17 mouse cellular contexts compared by ENCODE assay signal in genomic region chr15:82087266-82087665, GRCm38 (mm10). TPM values are rescaled to one million over a fixed set of nuclear protein-coding genes. Genes with fewer than 3 reads are reported as not detected.
DNase-seq lines count a peak whose midpoint lies in the region; ATAC-seq and TF ChIP-seq lines count a peak whose summit lies in the region.
"Had no signal": no experiment of that assay in that cellular context is flagged by ENCODE, and none has a peak within 500 bp of the region (broad histone marks: within the 10 kb centered on the region; RNA-seq: fewer than 3 reads in every experiment).

No protein-coding gene starts in this region.

- no peak overlapping the region for H3K27ac ChIP-seq in layer of hippocampus, adult 2 months
- H3K27ac ChIP-seq in ES-E14 (ENCODE audit: insufficient read depth, low read depth, low read length, poor library complexity, severe bottlenecking): no peak overlapping the region
- H3K27ac ChIP-seq in intestine, postnatal 0 days (ENCODE audit: low read depth, low read length): no peak overlapping the region
- H3K27ac ChIP-seq: lung, embryonic 15.5 days; stomach, embryonic 15.5 days had no signal

- H3K4me3 ChIP-seq in layer of hippocampus, adult 2 months: no peak overlapping the region
- H3K4me3 ChIP-seq in ES-E14 (ENCODE audit: insufficient read depth in 1 of 2, low read depth in 1 of 2, low read length in 2 of 2, poor library complexity in 1 of 2, severe bottlenecking in 1 of 2): no peak overlapping the region
- no peak overlapping the region for H3K4me3 ChIP-seq in lung, adult 2 months (replicated peaks; ENCODE audit: extremely low read depth, low read depth, low read length)
- no peak overlapping the region for H3K4me3 ChIP-seq in intestine, postnatal 0 days (ENCODE audit: low read depth, low read length)
- H3K4me3 ChIP-seq: lung, embryonic 15.5 days; stomach, embryonic 15.5 days had no signal

- peaks cover 23% of the 10 kb centered on the region; the same call in 1 of the 2 replicates for H3K27me3 ChIP-seq in intestine, postnatal 0 days (replicated peaks; ENCODE audit: control insufficient read depth, insufficient read depth, low read length)
- H3K27me3 ChIP-seq: stomach, embryonic 15.5 days had no signal

- peak; percentile 26 for TF ChIP-seq CTCF in layer of hippocampus, adult 2 months (conservative IDR thresholded peaks at IDR 0.05)
- TF ChIP-seq CTCF in lung, adult 2 months (IDR thresholded peaks at IDR 0.05; ENCODE audit: insufficient read depth, low read length): no peak
- TF ChIP-seq CTCF in intestine, postnatal 0 days (IDR thresholded peaks at IDR 0.05; ENCODE audit: low read depth): no peak

- H3K36me3 ChIP-seq in ES-E14 (ENCODE audit: control insufficient read depth, insufficient read depth, low read length, poor library complexity, severe bottlenecking): no peaks in the 10 kb centered on the region
- H3K36me3 ChIP-seq in intestine, postnatal 0 days (ENCODE audit: control insufficient read depth, insufficient read depth): no peaks in the 10 kb centered on the region
- H3K36me3 ChIP-seq: lung, embryonic 15.5 days; stomach, embryonic 15.5 days had no signal

- no peak overlapping the region for H3K4me2 ChIP-seq in intestine, postnatal 0 days (replicated peaks; ENCODE audit: low read depth)
- H3K4me2 ChIP-seq: lung, embryonic 15.5 days; stomach, embryonic 15.5 days had no signal

- no peaks in the 10 kb centered on the region; a peak in 1 of 4 replicates for H3K4me1 ChIP-seq in ES-E14 (ENCODE audit: control insufficient read depth in 2 of 2, insufficient read depth in 2 of 2, low read length in 2 of 2, poor library complexity in 1 of 2)
- no peaks in the 10 kb centered on the region for H3K4me1 ChIP-seq in lung, adult 2 months (ENCODE audit: control insufficient read depth, insufficient read depth, low read length)
- no peaks in the 10 kb centered on the region for H3K4me1 ChIP-seq in intestine, postnatal 0 days (replicated peaks; ENCODE audit: control insufficient read depth, insufficient read depth, low read length)
- H3K4me1 ChIP-seq: lung, embryonic 15.5 days; stomach, embryonic 15.5 days had no signal

- TF ChIP-seq POLR2A in lung, adult 2 months (IDR thresholded peaks at IDR 0.05; ENCODE audit: borderline replicate concordance, extremely low read depth, low read depth, low read length): no peak

- no peak overlapping the region for H3K9ac ChIP-seq in ES-E14 (ENCODE audit: insufficient read depth, low read depth, low read length, poor library complexity, severe bottlenecking)
- no peak overlapping the region for H3K9ac ChIP-seq in intestine, postnatal 0 days (ENCODE audit: low read depth, low read length)
- H3K9ac ChIP-seq: lung, embryonic 15.5 days; stomach, embryonic 15.5 days had no signal

- no peak for DNase-seq in layer of hippocampus, adult 2 months (ENCODE audit: low spot score in 2 of 2)
- DNase-seq in layer of hippocampus, adult 9-11 months: no peak
- DNase-seq in ES-E14 (ENCODE audit: low read depth, low spot score): peak; percentile 27
- peak; percentile 33 for DNase-seq in mesoderm, embryonic 11.5 days (ENCODE audit: low read depth, low spot score)
- no peak for DNase-seq in heart, adult 9 months (ENCODE audit: low spot score in 2 of 2)
- DNase-seq in lung, adult 2 months: no peak
- DNase-seq: adrenal gland, adult 8-10 months; cerebellum, adult 18-20 months; gastrocnemius, postnatal 10 days; kidney, adult 8-10 months had no signal

- 11% methylated on average over 10 of the region's 10 CpGs for WGBS in lung, adult 2 months
- 11% methylated on average over 9 of the region's 10 CpGs for WGBS in intestine, postnatal 0 days

- ATAC-seq in common myeloid progenitor, adult 5-6 weeks (replicated peaks; ENCODE audit: low read depth, poor library complexity, severe bottlenecking): peak; percentile 62; the same call in 1 of the 2 replicates
- no peak for ATAC-seq in intestine, postnatal 0 days

- in situ Hi-C loops in ES-E14 (cut with MboI; ENCODE audit: low sequenced_read_pairs in 2 of 2, unreplicated experiment in 2 of 2): no loop called here

- H3K9me3 ChIP-seq in ES-E14 (ENCODE audit: control insufficient read depth, insufficient read depth, low read depth, low read length): no peaks in the 10 kb centered on the region
- no peaks in the 10 kb centered on the region for H3K9me3 ChIP-seq in intestine, postnatal 0 days (ENCODE audit: control insufficient read depth)
- H3K9me3 ChIP-seq: lung, embryonic 15.5 days; stomach, embryonic 15.5 days had no signal

TF ChIP-seq in ES-E14, 5 proteins besides CTCF, POLR2A, EP300 and RAD21:
- no peak for TF ChIP-seq HCFC1 (IDR thresholded peaks at IDR 0.05; ENCODE audit: borderline replicate concordance, insufficient read depth, low read length)
- TF ChIP-seq MAFK (IDR thresholded peaks at IDR 0.05; ENCODE audit: insufficient read depth, low read depth, low read length): no peak
- TF ChIP-seq ZC3H11A (IDR thresholded peaks at IDR 0.05; ENCODE audit: borderline replicate concordance, low read depth, low read length): no peak
- no peak for TF ChIP-seq ZNF384 (IDR thresholded peaks at IDR 0.05; ENCODE audit: low read depth, low read length)
- TF ChIP-seq CHD2 (IDR thresholded peaks at IDR 0.05; ENCODE audit: low read depth, low read length): no peak

RNA-seq across cellular contexts. Expression of gene Mei1, which starts 17.5 kb away (rescaled TPM):
- total RNA-seq in layer of hippocampus, adult 2 months (2021): under 1 TPM; 0.26 to 0.44 TPM
- 0.40 and 0.42 TPM in 2 replicates for total RNA-seq in ES-E14 (2012; rRNA removed)
- not detected in 2 replicates for total RNA-seq in common myeloid progenitor, adult 5-6 weeks (2017)
- polyA plus RNA-seq in lung, adult 2 months (2012; rRNA removed): not detected in 2 replicates
- polyA plus RNA-seq in intestine, postnatal 0 days (2015; fragmentation: Nextera tagmentation; extraction: Ambion mirVana): not detected in 2 replicates
- total RNA-seq: MEL had no signal
- polyA plus RNA-seq: heart, postnatal 0 days; stomach, embryonic 15.5 days had no signal

RNA-seq across cellular contexts. Expression of gene 4930407I10Rik, which starts 28.3 kb away (rescaled TPM):
- total RNA-seq in layer of hippocampus, adult 2 months (2021): not detected
- not detected in 2 replicates for total RNA-seq in ES-E14 (2012; rRNA removed)
- total RNA-seq in common myeloid progenitor, adult 5-6 weeks (2017): not detected in 2 replicates
- polyA plus RNA-seq in lung, adult 2 months (2012; rRNA removed): not detected in 2 replicates
- polyA plus RNA-seq in intestine, postnatal 0 days (2015; fragmentation: Nextera tagmentation; extraction: Ambion mirVana): not detected in 2 replicates
- total RNA-seq: adrenal gland, adult 8-10 months; gastrocnemius, postnatal 10 days; left cerebral cortex, postnatal 36 days; MEL had no signal
- polyA plus RNA-seq: heart, postnatal 0 days; lung, embryonic 15.5 days; stomach, embryonic 15.5 days had no signal

RNA-seq across cellular contexts. Expression of gene Snu13, which starts 39.9 kb away (rescaled TPM):
- total RNA-seq in layer of hippocampus, adult 2 months (2021): 100 to 1,000 TPM; 105 to 111 TPM
- 212 and 293 TPM in 2 replicates for total RNA-seq in ES-E14 (2012; rRNA removed)
- 197 and 206 TPM in 2 replicates for total RNA-seq in common myeloid progenitor, adult 5-6 weeks (2017)
- 54.7 and 56.6 TPM in 2 replicates for polyA plus RNA-seq in lung, adult 2 months (2012; rRNA removed)
- polyA plus RNA-seq in intestine, postnatal 0 days (2015; fragmentation: Nextera tagmentation; extraction: Ambion mirVana): 86.1 and 99.0 TPM in 2 replicates

RNA-seq across cellular contexts. Expression of gene Ccdc134, which starts 40.5 kb away (rescaled TPM):
- total RNA-seq in layer of hippocampus, adult 2 months (2021): 10 to 100 TPM; 10.2 to 15.4 TPM
- 28.8 and 31.7 TPM in 2 replicates for total RNA-seq in ES-E14 (2012; rRNA removed)
- total RNA-seq in common myeloid progenitor, adult 5-6 weeks (2017): 8.8 and 18.0 TPM in 2 replicates
- polyA plus RNA-seq in lung, adult 2 months (2012; rRNA removed): 7.9 and 10.9 TPM in 2 replicates
- polyA plus RNA-seq in intestine, postnatal 0 days (2015; fragmentation: Nextera tagmentation; extraction: Ambion mirVana): 3.5 and 4.2 TPM in 2 replicates

RNA-seq across cellular contexts. Expression of gene Desi1, which starts 53.6 kb away (rescaled TPM):
- total RNA-seq in layer of hippocampus, adult 2 months (2021): 100 to 1,000 TPM in 1 of 2 experiments, 10 to 100 TPM in 1; 93.9 to 106 TPM
- total RNA-seq in ES-E14 (2012; rRNA removed): 8.8 and 15.9 TPM in 2 replicates
- total RNA-seq in common myeloid progenitor, adult 5-6 weeks (2017): 12.2 and 13.6 TPM in 2 replicates
- 24.0 and 31.1 TPM in 2 replicates for polyA plus RNA-seq in lung, adult 2 months (2012; rRNA removed)
- 10.0 and 12.1 TPM in 2 replicates for polyA plus RNA-seq in intestine, postnatal 0 days (2015; fragmentation: Nextera tagmentation; extraction: Ambion mirVana)

Comparison
In these comparisons a context has a peak if more than half of its experiments do, and no peak if none do; other contexts are left out.
1. DNase-seq: peak in ES-E14 (single experiment) and mesoderm, embryonic 11.5 days (single experiment); none in layer of hippocampus, adult 2 months (0 of 2), layer of hippocampus, adult 9-11 months (single experiment), heart, adult 9 months (0 of 2) and lung, adult 2 months (single experiment).